ENCODE assay signal across 8 mouse cellular contexts in the genomic region with DNA sequence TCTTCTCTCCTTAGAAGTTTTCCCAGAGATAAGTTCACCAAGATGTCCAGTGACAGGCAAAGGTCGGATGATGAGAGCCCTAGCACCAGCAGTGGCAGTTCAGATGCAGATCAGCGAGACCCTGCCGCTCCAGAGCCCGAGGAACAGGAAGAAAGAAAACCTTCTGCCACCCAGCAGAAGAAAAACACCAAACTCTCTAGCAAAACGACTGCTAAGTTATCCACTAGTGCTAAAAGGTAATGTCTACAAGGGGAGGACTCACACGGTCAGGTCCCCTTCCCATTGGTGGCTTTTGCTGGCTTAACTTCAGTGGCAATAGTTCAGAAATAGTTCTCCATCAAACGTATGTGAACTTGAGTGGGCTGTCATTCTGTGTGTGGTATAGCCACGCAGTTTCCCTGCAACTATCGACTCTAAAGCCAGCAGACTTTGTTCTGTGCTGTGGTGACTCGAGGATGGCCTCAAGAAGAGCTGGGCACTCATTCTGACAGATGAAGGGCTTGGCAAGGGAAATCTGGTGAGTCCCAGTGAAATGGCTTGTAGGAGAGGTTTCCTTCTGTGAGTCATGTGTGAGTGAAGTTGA. TPM values are rescaled to one million over a fixed set of nuclear protein-coding genes. Genes with fewer than 3 reads are reported as not detected.
DNase-seq lines count a peak whose midpoint lies in the region; ATAC-seq and TF ChIP-seq lines count a peak whose summit lies in the region.

No protein-coding gene starts in this region.

- no peak for ATAC-seq in forebrain, embryonic 15.5 days (replicated peaks)
- no peak for ATAC-seq in limb, embryonic 14.5 days (ENCODE audit: low FRiP score, low read depth)
- ATAC-seq in neural tube, embryonic 12.5 days (ENCODE audit: low FRiP score, low read depth), result no peak

- H3K9me3 ChIP-seq in forebrain, embryonic 15.5 days, result no peaks in the 10 kb centered on the region
- no peaks in the 10 kb centered on the region for H3K9me3 ChIP-seq in limb, embryonic 14.5 days (ENCODE audit: control insufficient read depth, low read length)
- H3K9me3 ChIP-seq in neural tube, embryonic 12.5 days, result no peaks in the 10 kb centered on the region

- no peak for TF ChIP-seq POLR2A in brain, embryonic 14.5 days (IDR thresholded peaks at IDR 0.05; ENCODE audit: borderline replicate concordance, extremely low read depth, insufficient read depth, insufficient read length, poor library complexity, severe bottlenecking)
- no peak for TF ChIP-seq POLR2A in limb, embryonic 14.5 days (IDR thresholded peaks at IDR 0.05; ENCODE audit: borderline replicate concordance, extremely low read depth, insufficient read depth, insufficient read length)

- intact Hi-C loops in left cerebral cortex, postnatal 36 days (cut with DNase I), result loop anchor here (5.0 kb wide), 1 partner anchor 582 kb away; no protein-coding TSS in a partner anchor
- intact Hi-C loops in gastrocnemius, postnatal 36 days (cut with DNase I), result no loop called here

- H3K9ac ChIP-seq in forebrain, embryonic 15.5 days (replicated peaks), result peak overlapping the region; percentile 97
- H3K9ac ChIP-seq in limb, embryonic 14.5 days (ENCODE audit: low read depth, low read length, severe bottlenecking), result peak overlapping the region; percentile 99
- peak overlapping the region; percentile 97 for H3K9ac ChIP-seq in neural tube, embryonic 12.5 days

- TF ChIP-seq CTCF in brain, embryonic 14.5 days (IDR thresholded peaks at IDR 0.05; ENCODE audit: borderline replicate concordance, extremely low read depth, insufficient read depth, insufficient read length), result no peak

- H3K27ac ChIP-seq in forebrain, embryonic 15.5 days (replicated peaks), result peak overlapping the region; percentile 97
- H3K27ac ChIP-seq in limb, embryonic 14.5 days (replicated peaks; ENCODE audit: low read depth, low read length), result 0 out of 2 replicates have a peak overlapping the region, but pooled peaks have one; percentile 39
- no peak overlapping the region for H3K27ac ChIP-seq in neural tube, embryonic 12.5 days

- peak; percentile 21 to 24 for DNase-seq in left cerebral cortex, postnatal 36 days (ENCODE audit: low spot score in 2 of 2)
- DNase-seq in left cerebral cortex, adult 18-20 months (ENCODE audit: low spot score in 2 of 2), result no peak
- peak; percentile 55 for DNase-seq in brain, embryonic 14.5 days (ENCODE audit: low read depth)
- no peak for DNase-seq in limb, embryonic 14.5 days (ENCODE audit: low spot score)
- DNase-seq in urinary bladder, postnatal 25 days (ENCODE audit: low spot score), result no peak
- DNase-seq in gastrocnemius, postnatal 36 days, result no peak

- H3K27me3 ChIP-seq in forebrain, embryonic 15.5 days, result no peaks in the 10 kb centered on the region
- H3K27me3 ChIP-seq in limb, embryonic 14.5 days (ENCODE audit: control insufficient read depth, insufficient read depth, low read length), result no peaks in the 10 kb centered on the region
- H3K27me3 ChIP-seq in neural tube, embryonic 12.5 days (replicated peaks), result no peaks in the 10 kb centered on the region

- H3K4me3 ChIP-seq in forebrain, embryonic 15.5 days, result peak overlapping the region; percentile 80
- H3K4me3 ChIP-seq in limb, embryonic 14.5 days (replicated peaks; ENCODE audit: low read length), result peak overlapping the region; percentile 76
- peak overlapping the region; percentile 86 for H3K4me3 ChIP-seq in neural tube, embryonic 12.5 days

- H3K4me2 ChIP-seq in forebrain, embryonic 15.5 days (replicated peaks), result peak overlapping the region; percentile 48
- H3K4me2 ChIP-seq in limb, embryonic 14.5 days (replicated peaks; ENCODE audit: low read depth, low read length, severe bottlenecking), result peak overlapping the region; percentile 74
- peak overlapping the region; percentile 71 for H3K4me2 ChIP-seq in neural tube, embryonic 12.5 days (replicated peaks)

- H3K4me1 ChIP-seq in forebrain, embryonic 15.5 days, result peaks cover 41% of the 10 kb centered on the region
- H3K4me1 ChIP-seq in limb, embryonic 14.5 days (ENCODE audit: control insufficient read depth, insufficient read depth, low read length), result peaks cover 41% of the 10 kb centered on the region
- peaks cover 29% of the 10 kb centered on the region for H3K4me1 ChIP-seq in neural tube, embryonic 12.5 days

- 3% methylated on average over 10 of the region's 10 CpGs for WGBS in forebrain, embryonic 15.5 days
- 10% methylated on average over 10 of the region's 10 CpGs for WGBS in limb, embryonic 14.5 days
- 12% methylated on average over 10 of the region's 10 CpGs for WGBS in neural tube, embryonic 12.5 days

- no peaks in the 10 kb centered on the region for H3K36me3 ChIP-seq in forebrain, embryonic 15.5 days
- H3K36me3 ChIP-seq in limb, embryonic 14.5 days (ENCODE audit: control insufficient read depth, insufficient read depth, low read length), result peaks cover 14% of the 10 kb centered on the region; the same call in 1 of the 2 replicates
- no peaks in the 10 kb centered on the region for H3K36me3 ChIP-seq in neural tube, embryonic 12.5 days

RNA-seq across cellular contexts. Expression of gene Ube2e3, which starts 2.6 kb away (rescaled TPM):
- total RNA-seq in left cerebral cortex, postnatal 36 days (2021), result 100 to 1,000 TPM; 102 to 110 TPM
- total RNA-seq in left cerebral cortex, adult 18-20 months (2021), result 100 to 1,000 TPM; 103 to 106 TPM
- 161 and 171 TPM in 2 replicates for polyA plus RNA-seq in brain, embryonic 14.5 days (2012; rRNA removed)
- polyA plus RNA-seq in forebrain, embryonic 15.5 days (2015; fragmentation: Nextera tagmentation; extraction: Ambion mirVana), result 259 and 261 TPM in 2 replicates
- polyA plus RNA-seq in limb, embryonic 14.5 days (2012; rRNA removed), result 90.2 and 91.5 TPM in 2 replicates
- polyA plus RNA-seq in limb, embryonic 14.5 days (2014; fragmentation: Nextera tagmentation; extraction: Ambion mirVana), result 155 and 177 TPM in 2 replicates
- polyA plus RNA-seq in neural tube, embryonic 12.5 days (2016; fragmentation: Nextera tagmentation; extraction: Ambion mirVana), result 252 and 265 TPM in 2 replicates
- total RNA-seq in gastrocnemius, postnatal 36 days (2021), result 10 to 100 TPM; 23.3 to 26.3 TPM

Comparison
In these comparisons a context has a peak if more than half of its experiments do, and no peak if none do; other contexts are left out.
1. DNase-seq: peak in left cerebral cortex, postnatal 36 days (2 of 2) and brain, embryonic 14.5 days (single experiment); none in left cerebral cortex, adult 18-20 months (0 of 2), limb, embryonic 14.5 days (single experiment), urinary bladder, postnatal 25 days (single experiment) and gastrocnemius, postnatal 36 days (0 of 2).
2. Peak in every context shown above with its lines, with median percentiles within 50 percentile points of each other: H3K4me2 ChIP-seq, H3K4me3 ChIP-seq and H3K9ac ChIP-seq.